Mouse (Mus musculus) gonadal fat pad, adult 2 months (tissue): ENCODE measurements around the gene Bach2. TPM values are rescaled to one million over a fixed set of nuclear protein-coding genes. Genes with fewer than 3 reads are reported as not detected.

Source experiments
- DNase-seq: peaks from one replicate; pipeline ENCODE4 v3.0.0-alpha.2; 2012; ENCODE audit warnings: low read depth
- polyA plus RNA-seq: library from polyadenylated mRNA; depleted of rRNA; stranded (reverse); fragments of >200 nt; gene quantifications from 2 replicates; pipeline ENCODE4 v1.2.3, GENCODE M21; 2012

The Bach2 gene
- polyA plus RNA-seq, 1 experiment = 1.7 TPM

DNA sequence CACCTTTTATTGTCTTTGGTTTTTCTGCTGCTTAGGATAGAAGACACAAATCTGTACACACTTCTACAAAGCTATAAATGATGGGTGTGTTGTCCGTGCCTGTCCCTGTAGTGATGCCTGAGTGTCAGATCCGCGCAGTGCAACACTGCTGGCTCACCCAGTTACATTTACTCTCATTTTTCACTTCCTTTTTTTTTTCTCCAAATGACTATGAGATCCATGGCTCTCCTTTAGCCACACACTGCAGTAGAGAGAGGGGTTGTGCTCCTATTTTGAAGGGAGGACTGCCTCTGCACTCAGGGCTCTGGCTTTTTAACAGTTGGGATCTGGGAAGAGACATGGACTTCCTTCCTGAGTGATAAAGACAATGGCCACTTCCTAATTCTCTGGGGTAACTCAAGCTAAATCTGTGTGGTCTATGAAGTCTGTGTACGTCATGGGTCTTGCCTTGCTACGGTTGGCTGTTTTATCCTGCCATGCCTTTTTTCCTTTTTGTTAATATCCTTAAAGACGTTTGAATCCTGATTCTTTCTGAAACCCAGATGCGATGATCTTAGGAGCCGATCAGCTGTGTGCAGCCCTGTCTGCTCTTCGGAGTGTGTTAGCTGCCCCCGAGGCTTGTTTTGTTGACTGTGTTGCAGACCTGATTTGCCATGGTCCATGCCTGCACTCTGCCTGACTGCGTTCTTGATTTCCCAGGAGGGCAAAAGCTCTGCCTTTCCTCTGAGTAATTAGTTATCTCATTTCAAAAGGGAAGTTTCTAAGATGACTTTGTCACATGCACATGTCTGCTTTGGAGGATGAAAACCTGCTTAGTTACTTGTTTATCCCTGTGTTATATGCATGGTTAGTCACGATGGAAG lies 120.2 kb downstream of the Bach2 start:
- no peak for DNase-seq

DNA sequence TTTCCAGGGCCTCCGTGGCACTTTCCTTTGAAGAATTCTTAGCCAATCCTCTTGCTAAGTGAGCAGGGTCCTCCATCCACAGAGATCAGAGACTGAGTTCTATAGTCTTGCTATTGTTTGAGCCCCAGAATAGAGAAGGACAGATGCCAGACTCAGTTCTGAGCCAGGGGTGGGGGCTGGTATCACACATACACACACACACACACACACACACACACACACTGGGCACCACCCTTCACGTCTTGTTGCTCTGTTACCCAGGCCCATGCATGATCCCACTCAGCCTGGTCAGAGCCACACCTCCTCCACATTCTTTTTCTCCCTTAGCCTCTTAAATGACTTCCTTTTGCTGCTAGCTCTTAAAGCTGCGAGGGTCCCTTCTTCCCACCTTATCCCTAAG lies 121.0 kb downstream of the Bach2 start:
- DNase-seq = no peak

DNA sequence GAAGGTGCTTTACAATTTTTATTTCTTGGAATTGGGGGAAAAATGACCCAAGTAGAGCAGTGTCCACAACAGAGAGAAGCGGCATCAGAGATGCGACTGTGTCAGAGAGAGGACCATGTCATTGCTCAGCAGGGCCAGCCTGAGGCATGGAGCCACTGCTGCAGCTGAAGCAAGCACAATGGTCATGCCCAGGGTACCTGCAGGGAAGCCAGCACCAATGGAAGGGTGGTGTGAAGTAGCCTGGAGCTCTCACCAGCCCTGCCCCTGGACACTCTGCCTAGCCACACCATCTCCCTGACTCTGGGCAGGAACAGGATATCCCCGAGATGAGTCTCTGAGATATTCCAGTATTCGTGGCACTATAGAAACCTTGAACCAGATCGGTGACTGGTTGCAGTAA lies 121.9 kb downstream of the Bach2 start:
- no peak for DNase-seq

DNA sequence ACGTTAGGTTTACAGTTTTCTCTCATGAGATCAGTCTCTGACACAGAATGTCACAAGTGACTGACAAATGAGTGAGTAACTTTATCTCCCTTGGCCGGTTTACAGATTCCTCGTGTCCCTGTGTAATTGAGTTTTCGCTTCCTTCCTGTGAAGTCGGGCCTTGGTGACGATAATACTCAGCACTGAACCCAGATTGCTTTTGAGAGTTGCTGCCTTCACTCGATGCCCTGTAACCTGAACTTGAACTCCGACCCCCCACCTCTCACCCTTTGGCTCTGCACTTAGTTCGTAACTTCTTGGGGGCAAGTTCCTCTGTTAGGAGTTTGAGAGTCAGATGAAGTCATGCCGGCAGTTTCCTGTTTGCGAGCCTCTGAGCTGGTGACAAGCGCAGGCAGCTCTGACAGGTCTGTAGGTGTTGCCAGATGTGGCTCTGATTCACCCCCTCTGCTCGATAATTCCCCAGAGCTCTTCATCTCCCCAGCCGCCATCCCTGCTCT lies 124.9 kb downstream of the Bach2 start:
- no peak for DNase-seq

DNA sequence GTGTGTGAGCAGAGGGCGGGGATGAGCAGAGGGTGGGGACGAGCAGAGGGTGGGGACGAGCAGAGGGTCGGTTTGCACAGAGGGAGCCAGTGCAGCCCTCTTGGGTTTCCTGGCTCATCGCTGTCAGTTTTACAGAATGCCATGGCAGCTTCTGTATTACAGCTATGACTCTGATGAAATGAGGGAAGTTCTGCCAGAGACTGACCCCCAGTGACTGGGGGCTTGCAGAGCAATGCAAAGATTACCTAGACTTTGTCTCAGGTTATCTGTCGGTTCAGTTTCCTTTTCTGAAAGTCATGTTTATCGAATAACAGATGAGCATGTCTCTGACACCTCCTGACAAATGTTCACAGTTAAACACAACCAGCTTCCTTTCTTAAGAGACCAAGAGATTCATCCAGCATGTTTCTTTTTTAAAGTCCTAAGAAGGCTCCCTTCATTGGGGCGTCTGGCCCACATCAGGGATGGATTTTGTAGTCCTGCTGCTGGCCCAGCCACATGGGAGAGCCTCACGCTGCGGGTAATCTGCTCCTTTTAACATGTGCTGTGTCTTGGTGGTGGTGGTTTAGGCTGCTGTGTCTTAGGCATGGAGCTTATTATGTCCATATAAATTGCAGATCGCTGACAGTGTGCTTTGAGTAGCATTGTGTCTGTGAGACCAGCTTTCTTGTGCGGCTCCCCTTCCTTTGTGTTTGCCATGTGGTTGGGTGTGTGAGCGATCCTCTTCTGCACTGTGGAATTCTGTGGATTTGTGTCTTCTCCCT lies 126.7 kb downstream of the Bach2 start:
- DNase-seq = no peak

DNA sequence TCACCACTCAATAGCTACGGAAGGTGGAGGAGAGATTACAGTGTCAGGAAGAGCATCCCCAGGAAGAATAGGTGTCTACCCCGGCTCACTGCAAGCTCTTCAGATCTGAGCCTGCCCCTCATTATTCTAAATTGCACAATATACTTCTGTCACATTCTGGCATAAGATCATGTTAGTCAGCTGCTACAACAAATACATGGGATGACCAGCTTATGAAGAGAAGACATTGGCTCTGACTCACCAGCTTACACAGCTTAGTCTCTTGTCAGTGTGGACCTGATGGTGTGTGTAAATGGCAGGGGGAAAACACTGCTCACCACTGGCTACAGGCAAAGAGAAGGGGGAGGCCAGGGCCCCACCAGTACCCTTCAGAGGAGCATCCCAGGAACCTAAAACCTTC lies 127.6 kb downstream of the Bach2 start:
- no peak for DNase-seq

DNA sequence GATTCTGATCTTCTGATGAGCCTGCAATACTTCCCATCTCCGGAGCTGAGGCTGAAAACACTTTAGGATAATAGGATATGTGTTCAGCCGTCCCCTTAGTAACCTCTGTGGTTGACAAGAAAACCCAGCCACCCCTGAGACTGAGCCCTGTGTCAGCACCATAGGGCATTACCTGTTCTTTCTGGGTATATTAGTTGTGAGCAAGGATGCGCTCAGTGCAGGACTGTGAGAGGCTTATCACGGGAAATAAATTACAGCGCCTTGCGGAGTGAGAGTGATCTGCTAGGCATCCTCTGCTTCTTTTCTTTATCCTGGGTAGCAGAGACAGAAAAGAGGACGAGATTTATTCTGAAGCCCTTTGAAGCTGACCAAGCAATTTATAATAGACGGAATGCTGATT lies 129.7 kb downstream of the Bach2 start:
- DNase-seq = no peak

DNA sequence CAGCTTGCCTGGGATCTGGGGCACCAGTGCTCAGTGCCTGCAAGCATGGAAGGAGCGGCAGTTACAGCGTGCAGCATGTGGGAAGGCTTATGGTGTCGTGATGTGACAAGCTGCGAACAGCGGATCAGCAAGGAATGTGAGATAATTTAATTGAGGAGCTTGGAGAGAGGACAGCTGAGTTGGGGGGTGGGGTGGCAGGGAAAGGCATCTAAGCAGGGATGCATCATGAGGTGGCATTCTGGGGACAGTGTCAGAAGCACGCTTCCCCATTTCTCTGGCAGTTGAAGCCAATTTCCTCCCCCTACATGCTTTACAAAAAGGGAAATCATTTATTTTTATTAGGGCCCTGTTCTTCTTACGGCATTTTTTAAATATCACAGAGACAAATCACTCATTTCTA lies 134.5 kb downstream of the Bach2 start:
- no peak for DNase-seq

DNA sequence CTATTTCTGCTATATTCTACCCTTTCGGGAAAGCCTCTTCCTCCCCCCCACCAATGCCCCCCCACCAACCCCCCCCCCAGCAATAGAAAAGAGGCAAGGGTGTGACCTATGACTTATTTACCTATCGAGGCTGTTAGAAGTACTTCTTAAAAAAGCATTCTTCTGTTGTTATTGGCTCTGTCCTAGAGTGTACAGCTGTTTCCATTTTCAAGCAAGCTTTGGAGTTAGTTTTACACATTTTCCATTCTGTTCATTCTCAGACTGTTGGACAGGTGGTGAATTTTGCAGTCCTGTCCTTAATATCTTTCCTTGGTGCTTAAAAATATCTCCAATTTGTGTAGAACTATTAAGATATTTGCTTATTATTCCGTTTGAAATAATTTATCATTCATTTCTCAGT lies 134.9 kb downstream of the Bach2 start:
- no peak for DNase-seq

DNA sequence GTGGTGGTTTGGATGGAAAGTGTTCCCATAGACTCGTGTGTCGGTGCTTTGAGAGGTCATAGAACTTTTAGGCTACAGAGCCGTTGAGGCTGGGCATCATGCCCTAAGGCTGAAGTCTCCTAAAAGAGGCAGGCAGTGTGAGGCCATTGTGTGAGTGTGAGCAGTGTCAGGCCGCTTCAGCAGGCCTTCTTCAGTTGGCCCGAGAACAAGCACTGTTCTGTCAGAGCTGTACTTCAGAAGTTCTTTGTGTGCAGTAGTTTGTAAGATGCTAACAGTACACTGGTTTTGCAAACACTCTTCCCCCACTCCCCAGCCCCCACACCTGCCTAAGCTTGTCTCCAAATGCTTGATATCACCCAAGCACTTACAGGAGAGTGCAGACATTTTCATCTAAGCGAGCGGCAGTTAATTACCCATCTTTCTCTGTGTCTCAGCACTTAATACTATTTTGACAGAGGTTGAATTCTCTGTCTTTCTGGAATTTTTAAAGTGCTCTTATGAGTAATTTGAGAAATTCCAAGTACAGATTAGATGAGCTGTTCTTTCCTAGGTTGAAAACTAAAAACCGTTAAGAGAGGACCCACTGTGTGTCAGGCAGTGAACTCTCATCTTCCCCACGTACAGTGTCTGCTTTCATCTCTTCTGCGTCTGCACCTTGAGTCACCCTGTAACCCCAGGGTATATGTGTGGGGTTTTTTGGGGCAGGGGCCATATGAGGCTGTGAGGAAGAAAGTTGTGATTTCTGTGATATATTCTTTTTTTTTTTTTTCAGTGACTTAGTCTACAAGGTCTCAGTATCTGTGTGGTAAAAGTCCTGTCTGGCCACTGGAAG lies 136.4 kb downstream of the Bach2 start:
- no peak for DNase-seq

DNA sequence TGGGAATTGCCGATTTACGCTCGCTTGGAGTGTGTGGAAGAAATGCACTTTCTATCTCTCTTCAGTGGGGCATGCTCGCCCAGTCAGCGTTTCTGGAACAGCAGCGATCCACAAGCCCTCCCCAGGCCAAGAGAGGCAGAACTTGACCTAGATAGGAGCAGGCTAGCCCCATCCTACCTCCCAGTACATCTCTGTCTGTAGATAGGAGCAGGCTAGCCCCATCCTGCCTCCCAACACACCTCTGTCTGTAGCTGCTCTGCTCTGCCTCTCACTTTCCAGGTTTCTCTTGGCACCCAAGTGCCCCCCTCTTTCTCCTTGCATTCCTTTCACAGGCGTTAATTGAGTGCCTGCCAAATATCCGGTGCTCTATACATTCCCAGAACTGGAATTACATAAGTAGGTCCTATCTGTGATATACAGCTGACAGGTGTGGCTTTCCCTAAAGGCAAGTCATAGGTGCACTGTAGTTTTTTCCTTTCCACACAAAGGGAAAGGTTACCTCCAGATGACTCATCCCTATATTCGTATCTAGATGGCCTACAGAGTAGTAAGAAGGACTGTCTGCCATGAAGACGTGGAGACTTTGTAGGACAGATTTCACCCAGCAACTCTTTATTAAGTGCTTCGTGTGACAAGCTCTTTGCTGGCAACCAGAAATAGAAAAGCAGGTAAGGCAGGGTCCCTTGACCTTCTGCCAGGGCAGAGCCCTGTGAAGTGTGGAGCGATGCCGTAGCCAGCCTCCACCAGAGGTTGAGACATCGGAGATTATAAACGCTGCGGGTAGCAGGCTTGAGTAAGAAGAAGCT lies 137.3 kb downstream of the Bach2 start:
- DNase-seq = peak; percentile 86

DNA sequence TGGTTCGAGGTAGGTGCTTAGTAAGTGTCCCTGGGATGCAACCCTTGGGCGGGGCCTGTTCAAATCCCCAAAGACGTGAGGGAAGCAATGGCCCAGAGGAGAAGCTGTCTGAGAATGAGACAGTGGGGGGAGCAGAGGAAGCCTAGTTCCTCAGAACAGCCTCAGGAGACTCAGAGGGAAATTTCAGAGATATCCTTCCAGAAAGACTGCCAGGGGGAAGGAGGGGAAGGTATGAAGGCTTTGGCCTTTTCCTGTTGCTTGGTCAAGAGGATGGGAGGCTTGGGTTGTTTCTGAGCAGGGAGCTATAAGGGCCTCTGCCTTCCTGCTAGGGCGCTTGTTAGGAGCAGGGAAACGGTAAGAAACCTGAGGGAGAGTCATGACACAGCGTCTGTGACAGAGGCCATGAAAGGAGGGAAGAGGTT lies 137.9 kb downstream of the Bach2 start:
- DNase-seq = no peak

DNA sequence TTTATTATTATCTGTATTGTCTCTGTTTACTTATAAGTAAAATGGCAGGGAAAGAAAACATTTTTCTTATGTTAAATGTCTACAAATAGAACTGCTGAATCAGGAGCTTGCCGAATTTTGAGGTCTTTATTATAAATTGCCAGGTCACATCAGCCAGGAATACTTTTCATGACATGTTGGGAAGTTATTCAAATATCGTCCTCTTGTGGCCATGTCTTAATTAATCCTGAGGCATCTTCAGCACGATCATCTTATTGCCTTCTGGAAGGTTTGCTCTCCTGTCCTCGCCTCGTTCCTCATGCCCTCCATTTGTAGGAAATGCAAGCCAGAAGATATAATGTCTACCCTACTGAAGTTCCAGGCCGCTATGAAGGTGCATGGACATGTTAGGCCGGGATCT lies 140.5 kb downstream of the Bach2 start:
- no peak for DNase-seq

DNA sequence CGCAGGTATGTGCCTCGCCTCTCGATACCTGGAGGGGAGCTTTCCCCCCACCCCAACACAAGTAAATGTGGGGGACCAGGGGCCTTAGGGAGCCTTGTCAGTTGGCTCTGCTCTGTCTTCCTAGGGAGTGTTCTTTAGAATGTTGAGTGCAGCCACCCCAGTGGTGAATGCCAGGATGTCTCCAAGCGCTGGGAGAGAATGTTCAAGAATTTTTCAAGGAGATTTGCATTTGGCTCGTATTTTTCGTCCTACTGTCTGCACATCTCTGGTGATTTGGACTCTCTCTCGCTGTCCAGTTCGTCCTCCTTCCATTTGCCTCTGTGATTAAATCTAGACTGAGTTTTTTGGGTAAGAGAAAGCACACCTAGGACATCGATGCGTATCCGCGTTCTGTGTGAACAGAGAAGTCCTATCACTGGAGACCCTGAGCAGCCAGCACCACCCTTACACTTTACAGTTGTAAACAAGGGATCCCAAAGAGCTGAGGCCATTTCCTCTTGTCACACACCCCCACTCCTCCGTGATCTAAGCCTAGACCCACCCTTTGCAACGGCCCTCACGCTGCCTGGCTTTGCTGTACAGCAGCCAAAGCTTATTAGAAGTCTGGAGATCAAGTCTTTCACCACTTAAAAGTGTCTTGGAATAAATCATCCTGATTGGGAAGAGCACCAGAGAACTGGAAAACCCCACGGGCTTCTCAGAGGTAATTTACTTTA lies 143.2 kb downstream of the Bach2 start:
- DNase-seq = no peak

DNA sequence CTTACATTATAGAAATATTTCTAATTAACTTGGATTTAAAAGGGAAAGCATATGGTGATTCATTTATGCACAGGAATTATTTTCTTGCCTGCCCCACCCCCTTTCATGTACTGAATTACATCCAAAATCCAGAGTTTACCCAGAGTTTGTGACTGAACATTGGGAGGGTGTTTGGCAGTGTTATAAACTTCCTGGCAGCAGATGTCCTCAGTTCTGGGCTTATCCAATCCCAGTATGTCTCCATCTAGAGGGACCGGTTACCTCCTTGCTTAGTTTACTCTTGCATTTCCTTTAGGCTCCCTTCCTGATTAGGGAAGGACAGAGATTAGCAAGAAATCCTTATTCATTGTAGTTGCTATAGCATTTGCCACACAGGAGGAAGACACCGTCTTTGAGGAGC lies 146.5 kb downstream of the Bach2 start:
- no peak for DNase-seq

DNA sequence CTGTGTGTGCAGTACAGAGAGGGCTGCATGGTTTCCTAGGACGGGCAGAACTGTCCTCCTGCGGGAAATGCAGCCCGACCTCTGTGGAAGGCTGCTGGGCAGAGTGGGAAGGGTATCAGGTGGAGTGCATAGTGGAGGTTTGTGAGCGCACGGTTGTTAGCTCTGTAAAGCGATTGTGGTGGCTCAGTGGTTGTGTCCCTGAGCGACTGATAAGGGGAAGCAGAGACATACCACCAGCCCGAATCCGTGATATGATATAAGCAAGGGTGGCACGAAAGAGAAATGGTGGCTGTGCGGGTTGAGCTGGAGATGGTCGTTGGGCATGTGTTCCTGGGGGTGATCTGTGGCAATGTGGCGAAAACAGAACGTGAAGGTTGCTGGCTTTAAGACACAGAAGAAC lies 147.0 kb downstream of the Bach2 start:
- no peak for DNase-seq

DNA sequence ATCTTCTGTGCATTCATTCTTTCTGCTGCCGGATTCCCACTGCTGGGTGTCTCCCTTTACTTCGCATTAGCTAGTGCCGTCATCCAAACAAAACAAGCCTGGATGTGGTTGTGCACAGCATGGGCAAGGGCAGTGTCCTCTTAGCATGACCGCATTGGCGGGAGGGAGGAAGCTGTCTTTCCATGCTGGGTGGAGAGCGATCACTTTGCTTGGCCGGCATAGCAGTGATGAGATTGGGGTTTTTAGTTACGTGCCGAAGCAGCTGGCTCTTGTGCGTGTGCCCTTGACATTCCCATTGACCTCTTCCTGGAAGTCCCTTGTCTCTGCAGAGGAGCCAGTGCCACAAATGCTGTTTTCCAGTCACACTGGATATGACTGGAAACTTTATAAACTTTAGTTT lies 147.7 kb downstream of the Bach2 start:
- no peak for DNase-seq

DNA sequence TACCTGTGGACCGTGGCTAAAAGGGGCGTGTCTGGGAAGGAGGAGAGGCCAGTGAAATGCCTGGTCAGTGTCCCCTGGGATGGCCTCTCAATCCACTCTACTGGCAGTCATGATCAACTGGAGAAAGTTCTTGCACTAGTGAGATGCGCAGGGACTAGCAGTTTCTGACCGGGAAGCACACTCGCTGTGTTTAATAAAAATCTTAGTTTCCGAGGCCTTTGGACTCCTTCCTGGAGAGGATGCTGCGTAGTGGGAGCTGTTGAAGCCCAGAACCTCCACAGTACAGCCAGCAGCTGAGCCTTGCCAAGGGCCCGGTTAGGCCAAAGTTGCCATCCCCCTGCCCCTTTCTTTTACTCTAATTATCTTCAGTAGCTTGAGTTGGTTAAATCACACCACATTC lies 148.3 kb downstream of the Bach2 start:
- DNase-seq = no peak

DNA sequence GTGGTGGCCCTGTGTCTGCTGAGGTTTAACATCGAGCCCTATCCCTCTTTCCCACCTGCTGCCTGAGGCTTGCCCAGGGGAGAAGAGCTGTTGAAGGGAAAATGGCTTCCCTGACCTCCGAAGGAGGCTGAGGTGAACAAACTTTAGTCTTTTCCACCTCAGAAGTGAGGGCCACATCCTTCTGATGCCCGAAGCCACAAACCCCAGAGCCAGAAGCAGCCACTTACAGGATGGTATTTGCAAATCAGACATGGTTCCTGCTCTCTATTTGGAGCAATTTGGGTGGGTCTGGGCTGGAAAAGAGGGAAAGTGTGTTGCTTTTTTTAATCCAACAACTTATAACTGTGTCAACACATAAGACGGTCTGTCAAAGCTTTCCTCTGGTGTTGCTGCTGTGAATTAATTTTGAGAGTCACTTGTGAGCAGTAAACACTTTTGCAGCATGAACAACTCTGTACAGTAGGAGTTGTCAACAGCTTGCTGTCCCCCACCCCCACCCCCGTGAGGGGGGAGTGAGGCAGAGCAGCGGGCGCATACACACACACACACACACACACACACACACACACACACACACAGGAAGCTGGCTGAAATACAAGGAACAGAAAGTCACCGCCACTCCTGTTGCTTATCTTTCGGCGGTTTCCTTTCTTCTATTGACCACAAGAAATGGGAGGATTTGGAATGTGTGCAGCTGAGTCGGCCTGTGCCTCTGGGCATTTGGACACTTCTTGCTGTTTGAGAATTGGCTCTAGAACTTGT lies 149.1 kb downstream of the Bach2 start:
- DNase-seq = no peak

DNA sequence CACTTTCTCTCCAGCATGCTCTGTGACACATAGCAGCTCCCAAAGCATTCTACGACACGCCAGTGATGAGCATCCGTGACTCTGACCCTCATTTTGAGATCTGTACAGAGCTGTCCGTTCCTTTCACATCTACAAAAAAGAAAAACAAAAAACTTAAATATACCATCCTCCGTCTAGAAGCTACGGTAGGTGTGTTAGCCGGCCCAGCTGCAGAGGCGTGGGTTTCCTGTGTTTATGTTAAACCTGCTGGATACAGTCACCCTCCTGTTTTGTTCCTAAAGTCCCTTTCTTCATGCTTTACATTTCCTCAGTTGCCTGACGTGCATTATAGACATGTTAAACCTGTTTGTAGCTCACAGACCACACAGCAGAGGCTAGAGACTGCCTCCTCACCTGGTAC lies 150.0 kb downstream of the Bach2 start:
- DNase-seq = no peak
